In the genomic region with DNA sequence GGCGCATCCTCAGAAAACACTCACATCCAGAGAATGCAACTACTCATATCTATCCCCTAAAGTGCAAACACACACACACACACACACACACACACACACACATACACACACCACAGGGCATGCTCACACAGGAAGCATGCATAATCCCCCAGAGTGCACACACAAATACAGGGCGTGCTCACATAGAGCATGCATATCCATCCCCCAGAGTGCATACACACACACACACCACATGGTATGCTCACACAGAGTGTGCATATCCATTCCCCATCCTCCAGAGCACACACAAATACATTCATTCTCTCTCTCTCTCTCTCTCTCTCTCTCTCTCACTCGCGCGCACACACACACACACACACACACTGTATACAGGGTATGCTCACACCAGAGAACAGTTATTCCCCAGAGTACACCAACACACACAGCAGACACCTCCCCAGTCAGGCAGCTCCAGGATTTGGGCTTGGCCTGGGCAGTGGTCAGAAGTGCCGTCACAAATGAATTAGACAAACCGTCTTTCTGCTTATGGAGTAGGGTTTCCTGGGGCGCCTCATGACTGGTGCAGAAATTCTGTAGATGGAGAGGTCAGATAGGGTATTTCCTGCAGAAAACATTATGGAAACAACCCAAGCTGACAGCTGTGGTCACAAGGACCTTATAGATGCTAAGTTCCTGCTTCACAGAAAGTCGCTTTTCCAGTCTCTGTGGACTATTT, we compare ENCODE assay signal across 8 mouse cellular contexts. TPM values are rescaled to one million over a fixed set of nuclear protein-coding genes. Genes with fewer than 3 reads are reported as not detected.
DNase-seq lines count a peak whose midpoint lies in the region; ATAC-seq and TF ChIP-seq lines count a peak whose summit lies in the region.

No protein-coding gene starts in this region.

- no peak for TF ChIP-seq POLR2A in spleen, adult 2 months (IDR thresholded peaks at IDR 0.05; ENCODE audit: low read depth, low read length)

- TF ChIP-seq CTCF in spleen, adult 2 months (IDR thresholded peaks at IDR 0.05; ENCODE audit: extremely low read depth, insufficient read depth, insufficient read length, insufficient replicate concordance): no peak

- WGBS in heart, embryonic 10.5 days: 69% methylated on average over 9 of the region's 9 CpGs
- 41% methylated on average over 9 of the region's 9 CpGs for WGBS in spleen, adult 2 months
- 56% methylated on average over 9 of the region's 9 CpGs for WGBS in limb, embryonic 13.5 days

- DNase-seq in heart, embryonic 10.5 days (ENCODE audit: low spot score): no peak
- no peak for DNase-seq in heart, adult 8-10 months (ENCODE audit: low spot score)
- DNase-seq in spleen, adult 2 months (ENCODE audit: low read depth in 1 of 2, low spot score in 2 of 2): no peak
- DNase-seq in spleen, postnatal 10 days (ENCODE audit: low spot score in 2 of 2): no peak
- DNase-seq in frontal cortex, postnatal 14 days (ENCODE audit: low spot score in 2 of 2): no peak
- no peak for DNase-seq in right cerebral cortex, postnatal 25 days
- no peak for DNase-seq in left cerebral cortex, adult 8-10 months (ENCODE audit: low spot score in 2 of 2)

- no peak overlapping the region for H3K4me3 ChIP-seq in heart, embryonic 10.5 days
- 0 out of 2 replicates have a peak overlapping the region, but pooled peaks have one; percentile 32 for H3K4me3 ChIP-seq in spleen, adult 2 months (ENCODE audit: extremely low read depth, insufficient read depth, insufficient read length)
- no peak overlapping the region for H3K4me3 ChIP-seq in limb, embryonic 13.5 days

- peaks cover 6% of the 10 kb centered on the region; the same call in 1 of the 2 replicates for H3K27me3 ChIP-seq in heart, embryonic 10.5 days (ENCODE audit: insufficient read depth, poor library complexity, severe bottlenecking)
- H3K27me3 ChIP-seq in spleen, adult 2 months (ENCODE audit: control insufficient read depth, insufficient read depth, low read length): no peaks in the 10 kb centered on the region
- no peaks in the 10 kb centered on the region for H3K27me3 ChIP-seq in limb, embryonic 13.5 days

- peaks cover 3% of the 10 kb centered on the region; the same call in 1 of the 2 replicates for H3K36me3 ChIP-seq in heart, embryonic 10.5 days
- H3K36me3 ChIP-seq in spleen, adult 2 months (ENCODE audit: control insufficient read depth, insufficient read depth, low read length): no peaks in the 10 kb centered on the region
- H3K36me3 ChIP-seq in limb, embryonic 13.5 days: no peaks in the 10 kb centered on the region

- 0 out of 2 replicates have a peak overlapping the region, but pooled peaks have one; percentile 14 for H3K4me2 ChIP-seq in limb, embryonic 13.5 days (replicated peaks)

- 0 out of 2 replicates have a peak, but pooled peaks have one; percentile 31 for ATAC-seq in limb, embryonic 13.5 days (ENCODE audit: low FRiP score, low read depth)

- peaks cover 62% of the 10 kb centered on the region for H3K4me1 ChIP-seq in heart, embryonic 10.5 days
- peaks cover 31% of the 10 kb centered on the region; the same call in 1 of the 2 replicates for H3K4me1 ChIP-seq in spleen, adult 2 months (ENCODE audit: control insufficient read depth, insufficient read depth, insufficient read length)
- H3K4me1 ChIP-seq in limb, embryonic 13.5 days: peaks cover 70% of the 10 kb centered on the region

- no peak overlapping the region for H3K9ac ChIP-seq in limb, embryonic 13.5 days

- H3K27ac ChIP-seq in heart, embryonic 10.5 days: peak overlapping the region; percentile 73
- peak overlapping the region; percentile 74 for H3K27ac ChIP-seq in spleen, adult 2 months (ENCODE audit: insufficient read depth, low read length)
- H3K27ac ChIP-seq in limb, embryonic 13.5 days: 0 out of 2 replicates have a peak overlapping the region, but pooled peaks have one; percentile 23

- H3K9me3 ChIP-seq in heart, embryonic 10.5 days: no peaks in the 10 kb centered on the region
- no peaks in the 10 kb centered on the region for H3K9me3 ChIP-seq in limb, embryonic 13.5 days

RNA-seq across cellular contexts. Expression of a gene that starts 5.6 kb away (rescaled TPM):
- polyA plus RNA-seq in heart, embryonic 10.5 days (2016; fragmentation: Nextera tagmentation; extraction: Ambion mirVana): 26.7 and 38.4 TPM in 2 replicates
- 1 to 10 TPM; 4.0 to 6.3 (median 5.7) TPM for total RNA-seq in heart, adult 8-10 months (2022)
- 2.0 and 3.0 TPM in 2 replicates for polyA plus RNA-seq in spleen, adult 2 months (2012; rRNA removed)
- polyA plus RNA-seq in limb, embryonic 13.5 days (2015; fragmentation: Nextera tagmentation; extraction: Ambion mirVana): 53.7 and 54.6 TPM in 2 replicates
- 10 to 100 TPM; 19.2 to 25.5 (median 24.8) TPM for total RNA-seq in left cerebral cortex, adult 8-10 months (2022)

Comparison
In these comparisons a context has a peak if more than half of its experiments do, and no peak if none do; other contexts are left out.
1. H3K27ac ChIP-seq: peak in every context shown above with its lines; median percentile 74 in spleen, adult 2 months; 73 in heart, embryonic 10.5 days; 23 in limb, embryonic 13.5 days.